Mouse (Mus musculus): Measurements from ENCODE around the gene Cobll1. TPM values are rescaled to one million over a fixed set of nuclear protein-coding genes. Genes with fewer than 3 reads are reported as not detected.

The Cobll1 gene
- polyA plus RNA-seq, 1 experiment from 2014 or later = 4.3 TPM

- H3K4me2 ChIP-seq = no peak overlapping the region
- H3K4me3 ChIP-seq = no peak overlapping the region
- no peak overlapping the region for H3K9ac ChIP-seq
- H3K9me3 ChIP-seq (replicated peaks) = no peaks in the 10 kb centered on the region
- H3K27me3 ChIP-seq (replicated peaks) = no peaks in the 10 kb centered on the region
- WGBS (ENCODE audit: insufficient replicate concordance) = 78% methylated on average over 7 of the region's 7 CpGs
- H3K4me1 ChIP-seq = no peaks in the 10 kb centered on the region
- H3K27ac ChIP-seq = no peak overlapping the region
- no peak for ATAC-seq
- H3K36me3 ChIP-seq = no peaks in the 10 kb centered on the region
These were observed 10.8 kb downstream of the Cobll1 start for GRCm38 (mm10) chr2:65228426-65228825.

GRCm38 (mm10) chr2:65227898-65228290 lies 11.3 kb downstream of the Cobll1 start:
- 56% methylated on average over 2 of the region's 2 CpGs for WGBS (ENCODE audit: insufficient replicate concordance)

GRCm38 (mm10) chr2:65227154-65227897 lies 11.9 kb downstream of the Cobll1 start:
- Histone ChIP-seq H3K36me3 (no peaks in the 10 kb centered on the region), H3K9ac (no peak overlapping the region), H3K27ac (no peak overlapping the region), H3K9me3 (replicated peaks) (no peaks in the 10 kb centered on the region), H3K4me1 (no peaks in the 10 kb centered on the region), H3K4me2 (no peak overlapping the region), H3K27me3 (replicated peaks) (no peaks in the 10 kb centered on the region), H3K4me3 (no peak overlapping the region)
- WGBS (ENCODE audit: insufficient replicate concordance) = 65% methylated on average over 6 of the region's 6 CpGs
- ATAC-seq = no peak

More at GRCm38 (mm10) chr2:65227898-65228290, 11.3 kb downstream of the Cobll1 start:
- H3K4me2 ChIP-seq = no peak overlapping the region
- H3K9me3 ChIP-seq (replicated peaks) = no peaks in the 10 kb centered on the region
- H3K4me3 ChIP-seq = no peak overlapping the region
- no peaks in the 10 kb centered on the region for H3K4me1 ChIP-seq
- no peak for ATAC-seq
- H3K27ac ChIP-seq = no peak overlapping the region
- H3K27me3 ChIP-seq (replicated peaks) = no peaks in the 10 kb centered on the region
- no peak overlapping the region for H3K9ac ChIP-seq
- no peaks in the 10 kb centered on the region for H3K36me3 ChIP-seq

GRCm38 (mm10) chr2:65226494-65226893 lies 12.7 kb downstream of the Cobll1 start:
- H3K27ac ChIP-seq = no peak overlapping the region
- H3K9ac ChIP-seq = no peak overlapping the region
- H3K27me3 ChIP-seq (replicated peaks) = no peaks in the 10 kb centered on the region
- no peak for ATAC-seq
- H3K4me3 ChIP-seq = no peak overlapping the region
- no peaks in the 10 kb centered on the region for H3K4me1 ChIP-seq
- no peaks in the 10 kb centered on the region for H3K36me3 ChIP-seq
- no peak overlapping the region for H3K4me2 ChIP-seq
- WGBS (ENCODE audit: insufficient replicate concordance) = 64% methylated on average over 4 of the region's 4 CpGs
- H3K9me3 ChIP-seq (replicated peaks) = no peaks in the 10 kb centered on the region

- no peak overlapping the region for H3K4me2 ChIP-seq
- ATAC-seq = no peak
- no peak overlapping the region for H3K27ac ChIP-seq
- H3K9me3 ChIP-seq (replicated peaks) = no peaks in the 10 kb centered on the region
- WGBS (ENCODE audit: insufficient replicate concordance) = 64% methylated on average over 12 of the region's 12 CpGs
- no peaks in the 10 kb centered on the region for H3K27me3 ChIP-seq (replicated peaks)
- no peak overlapping the region for H3K4me3 ChIP-seq
- H3K4me1 ChIP-seq = no peaks in the 10 kb centered on the region
- no peak overlapping the region for H3K9ac ChIP-seq
- H3K36me3 ChIP-seq = no peaks in the 10 kb centered on the region
These were observed 15.1 kb downstream of the Cobll1 start for GRCm38 (mm10) chr2:65223956-65224735.

GRCm38 (mm10) chr2:65223012-65223411 lies 16.2 kb downstream of the Cobll1 start:
- no peak for ATAC-seq
- H3K9me3 ChIP-seq (replicated peaks) = no peaks in the 10 kb centered on the region
- no peaks in the 10 kb centered on the region for H3K27me3 ChIP-seq (replicated peaks)
- H3K4me3 ChIP-seq = no peak overlapping the region
- no peak overlapping the region for H3K4me2 ChIP-seq
- no peaks in the 10 kb centered on the region for H3K36me3 ChIP-seq
- H3K4me1 ChIP-seq = no peaks in the 10 kb centered on the region
- no peak overlapping the region for H3K27ac ChIP-seq
- no peak overlapping the region for H3K9ac ChIP-seq
- 70% methylated on average over 8 of the region's 8 CpGs for WGBS (ENCODE audit: insufficient replicate concordance)

- H3K4me2 ChIP-seq = no peak overlapping the region
- no peak overlapping the region for H3K9ac ChIP-seq
- H3K36me3 ChIP-seq = no peaks in the 10 kb centered on the region
- no peak overlapping the region for H3K4me3 ChIP-seq
- H3K9me3 ChIP-seq (replicated peaks) = no peaks in the 10 kb centered on the region
- H3K27me3 ChIP-seq (replicated peaks) = no peaks in the 10 kb centered on the region
- no peak for ATAC-seq
- WGBS (ENCODE audit: insufficient replicate concordance) = 48% methylated on average over 2 of the region's 2 CpGs
- H3K27ac ChIP-seq = no peak overlapping the region
- no peaks in the 10 kb centered on the region for H3K4me1 ChIP-seq
These were observed 17.6 kb downstream of the Cobll1 start for GRCm38 (mm10) chr2:65221646-65222045.

- Histone ChIP-seq H3K9ac (no peak overlapping the region), H3K36me3 (no peaks in the 10 kb centered on the region), H3K4me1 (no peaks in the 10 kb centered on the region), H3K27me3 (replicated peaks) (no peaks in the 10 kb centered on the region), H3K9me3 (replicated peaks) (no peaks in the 10 kb centered on the region), H3K27ac (peak overlapping the region; percentile 10; the same call in 1 of the 2 replicates), H3K4me2 (no peak overlapping the region), H3K4me3 (no peak overlapping the region)
- no peak for ATAC-seq
- 71% methylated on average over 1 of the region's 1 CpGs for WGBS (ENCODE audit: insufficient replicate concordance)
These were observed 18.6 kb downstream of the Cobll1 start for GRCm38 (mm10) chr2:65220563-65220962.

GRCm38 (mm10) chr2:65219375-65220135 lies 19.6 kb downstream of the Cobll1 start:
- 0 out of 2 replicates have a peak overlapping the region, but pooled peaks have one; percentile 15 for H3K4me2 ChIP-seq
- WGBS (ENCODE audit: insufficient replicate concordance) = 68% methylated on average over 11 of the region's 11 CpGs
- peak; percentile 55 for ATAC-seq

GRCm38 (mm10) chr2:65218318-65218717 lies 20.9 kb downstream of the Cobll1 start:
- H3K36me3 ChIP-seq = no peaks in the 10 kb centered on the region
- no peak overlapping the region for H3K27ac ChIP-seq
- no peaks in the 10 kb centered on the region for H3K9me3 ChIP-seq (replicated peaks)
- WGBS (ENCODE audit: insufficient replicate concordance) = 73% methylated on average over 9 of the region's 9 CpGs
- H3K4me2 ChIP-seq = no peak overlapping the region
- no peak overlapping the region for H3K4me3 ChIP-seq
- no peak overlapping the region for H3K9ac ChIP-seq
- H3K4me1 ChIP-seq = no peaks in the 10 kb centered on the region
- no peak for ATAC-seq
- H3K27me3 ChIP-seq (replicated peaks) = no peaks in the 10 kb centered on the region

More at GRCm38 (mm10) chr2:65219375-65220135, 19.6 kb downstream of the Cobll1 start:
- H3K27me3 ChIP-seq (replicated peaks) = no peaks in the 10 kb centered on the region
- H3K36me3 ChIP-seq = no peaks in the 10 kb centered on the region
- no peaks in the 10 kb centered on the region for H3K9me3 ChIP-seq (replicated peaks)
- H3K4me1 ChIP-seq = no peaks in the 10 kb centered on the region
- peak overlapping the region; percentile 64 for H3K27ac ChIP-seq
- no peak overlapping the region for H3K4me3 ChIP-seq
- H3K9ac ChIP-seq = no peak overlapping the region

GRCm38 (mm10) chr2:65217677-65218076 lies 21.5 kb downstream of the Cobll1 start:
- Histone ChIP-seq H3K4me1 (no peaks in the 10 kb centered on the region), H3K9me3 (replicated peaks) (no peaks in the 10 kb centered on the region), H3K9ac (no peak overlapping the region), H3K4me2 (no peak overlapping the region), H3K4me3 (no peak overlapping the region), H3K27me3 (replicated peaks) (no peaks in the 10 kb centered on the region), H3K27ac (no peak overlapping the region), H3K36me3 (no peaks in the 10 kb centered on the region)
- ATAC-seq = no peak
- 83% methylated on average over 6 of the region's 6 CpGs for WGBS (ENCODE audit: insufficient replicate concordance)

GRCm38 (mm10) chr2:65216163-65216562 lies 23.0 kb downstream of the Cobll1 start:
- Histone ChIP-seq H3K9me3 (replicated peaks) (no peaks in the 10 kb centered on the region), H3K4me2 (no peak overlapping the region), H3K4me1 (no peaks in the 10 kb centered on the region), H3K27ac (no peak overlapping the region), H3K4me3 (no peak overlapping the region), H3K36me3 (no peaks in the 10 kb centered on the region), H3K9ac (no peak overlapping the region), H3K27me3 (replicated peaks) (no peaks in the 10 kb centered on the region)
- no peak for ATAC-seq

Measured in liver, embryonic 12.5 days (tissue).